Mouse (Mus musculus) limb, embryonic 14.5 days (tissue): ENCODE results near the gene Atmin. TPM values are rescaled to one million over a fixed set of nuclear protein-coding genes. Genes with fewer than 3 reads are reported as not detected.

Experiments used
- ATAC-seq: fragments of 200-750 bp; cut with Nextera tagmentation; 2 replicates; pipeline ENCODE4 v1.8.0; 2017; ENCODE audit warnings: low read depth, moderate number of reproducible peaks, moderate TSS enrichment; ENCODE audit not compliant: low FRiP score
- DNase-seq: peaks from one replicate; pipeline ENCODE4 v3.0.0-alpha.2; 2015; ENCODE audit warnings: low spot score
- H3K27ac ChIP-seq: fragments of 300-500 bp; sonication (generic); replicated peaks from 2 replicates; pipeline ENCODE4 v1.5.1; 2014; ENCODE audit warnings: low read depth, mild to moderate bottlenecking, low read length, moderate library complexity, mixed read lengths
- H3K27me3 ChIP-seq: fragments of 300-500 bp; sonication (generic); 2 replicates; pipeline ENCODE4 v1.6.1; 2014; ENCODE audit warnings: low read length, mixed read lengths; ENCODE audit not compliant: control insufficient read depth, insufficient read depth
- H3K36me3 ChIP-seq: fragments of 300-500 bp; sonication (generic); 2 replicates; pipeline ENCODE4 v1.6.1; 2014; ENCODE audit warnings: mild to moderate bottlenecking, low read length, moderate library complexity, mixed read lengths; ENCODE audit not compliant: control insufficient read depth, insufficient read depth
- H3K4me1 ChIP-seq: fragments of 300-500 bp; sonication (generic); 2 replicates; pipeline ENCODE4 v1.6.1; 2014; ENCODE audit warnings: antibody characterized with exemption, low read length, mixed read lengths; ENCODE audit not compliant: control insufficient read depth, insufficient read depth
- H3K4me2 ChIP-seq: fragments of 300-500 bp; sonication (generic); replicated peaks from 2 replicates; pipeline ENCODE4 v1.6.1; 2014; ENCODE audit warnings: low read depth, mild to moderate bottlenecking, low read length, moderate library complexity; ENCODE audit not compliant: severe bottlenecking
- H3K4me3 ChIP-seq: fragments of 300-500 bp; sonication (generic); replicated peaks from 2 replicates; pipeline ENCODE4 v1.5.1; 2014; ENCODE audit warnings: low read length
- H3K9ac ChIP-seq: fragments of 300-500 bp; sonication (generic); 2 replicates; pipeline ENCODE4 v1.6.1; 2014; ENCODE audit warnings: mild to moderate bottlenecking, low read depth, low read length, moderate library complexity; ENCODE audit not compliant: severe bottlenecking
- H3K9me3 ChIP-seq: fragments of 300-500 bp; sonication (generic); 2 replicates; pipeline ENCODE4 v1.6.1; 2016; ENCODE audit warnings: low read length; ENCODE audit not compliant: control insufficient read depth
- POLR2A ChIP-seq: fragments of 200-500 bp; IDR thresholded peaks from 2 replicates; pipeline ENCODE4 v1.8.0; 2012; ENCODE audit warnings: inconsistent platforms, mild to moderate bottlenecking, moderate library complexity, borderline replicate concordance; ENCODE audit not compliant: insufficient read depth, insufficient read length; ENCODE audit errors: extremely low read depth
- WGBS: fragments of 180-500 bp; shearing (Covaris S2); extraction: QIAGEN DNeasy Blood & Tissue Kit; methylation state at CpG from one replicate; pipeline ENCODE4 v1.1.7; 2014; 5-methylcytosine and 5-hydroxymethylcytosine counted together
- polyA plus RNA-seq, 2 experiments: library from polyadenylated mRNA; depleted of rRNA in 1 of 2; stranded (reverse) in 1 of 2; unstranded in 1 of 2; fragments of >200 nt; fragmentation: Nextera tagmentation in 1 of 2; extraction: Ambion mirVana in 1 of 2; gene quantifications; 2 replicates each; pipeline versions ENCODE4 v1.2.1 to v1.2.3; 2012 to 2014

Atmin gene
- polyA plus RNA-seq, 2 experiments: 10.6 to 11.4 TPM

DNA sequence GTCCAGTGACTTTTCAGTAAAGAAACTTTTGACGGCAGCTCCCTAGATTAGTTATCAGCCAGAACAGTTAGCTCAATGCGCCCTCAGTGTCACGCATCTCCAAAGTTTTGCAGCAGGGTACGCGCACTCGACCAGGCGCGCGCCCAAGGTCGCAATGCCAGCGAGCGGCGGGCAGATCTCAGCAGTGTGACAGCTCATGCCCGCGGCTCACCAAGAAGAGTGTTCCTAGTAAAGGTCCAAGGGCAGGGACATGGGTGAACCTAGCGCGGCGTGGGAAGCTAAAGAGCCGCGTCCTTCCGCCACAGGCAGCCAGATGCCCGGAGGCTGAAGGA is 22.2 kb upstream of the Atmin start:
- ATAC-seq: peak; percentile 32
- Histone ChIP-seq H3K36me3 (peaks cover 15% of the 10 kb centered on the region; the same call in 1 of the 2 replicates), H3K4me1 (peaks cover 4% of the 10 kb centered on the region), H3K4me2 (peak overlapping the region; percentile 73), H3K27me3 (no peaks in the 10 kb centered on the region), H3K4me3 (peak overlapping the region; percentile 74), H3K9me3 (no peaks in the 10 kb centered on the region), H3K27ac (peak overlapping the region; percentile 64), H3K9ac (peak overlapping the region; percentile 77)
- DNase-seq: no peak
- 0% methylated on average over 22 of the region's 22 CpGs for WGBS
- TF ChIP-seq POLR2A: no peak

DNA sequence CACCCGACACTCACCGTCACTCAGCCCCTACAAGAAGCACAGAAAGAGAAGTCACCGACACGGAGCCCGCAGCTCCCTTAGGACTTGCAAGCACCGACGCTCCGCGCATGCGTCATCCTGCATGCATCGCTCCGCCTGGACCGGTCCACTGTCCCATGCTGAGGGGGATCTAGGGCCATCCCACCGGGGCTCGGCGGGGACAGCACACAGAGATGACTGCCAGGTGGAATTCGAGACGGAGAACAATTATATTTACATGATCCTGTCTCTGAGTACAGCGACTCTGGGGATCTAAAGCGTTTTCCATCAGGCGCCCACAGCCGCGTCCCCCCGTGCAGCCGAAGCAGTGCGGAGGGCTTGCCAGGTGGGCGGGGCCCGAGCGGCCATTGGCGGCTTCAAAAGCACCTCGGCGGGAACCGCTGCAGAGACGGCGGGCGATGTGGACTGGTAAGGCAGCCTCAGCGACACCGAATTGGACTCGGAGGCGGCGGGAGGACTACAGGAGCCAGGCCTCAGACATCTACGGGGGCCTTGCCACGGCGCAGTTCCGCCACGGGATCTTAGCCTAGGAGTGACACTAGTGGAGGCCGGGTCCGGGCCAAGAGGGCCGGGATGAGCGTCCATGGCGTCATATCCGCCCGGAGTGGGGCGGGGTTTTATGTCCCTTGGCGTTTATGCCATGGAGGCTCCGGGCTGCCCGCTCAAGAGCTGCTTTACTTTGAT is 21.7 kb upstream of the Atmin start, which contains the start of the genes Cmc2 and Cenpn:
Gene Cmc2 (minus strand): TSS at position 119 of the 723 bp plus-strand sequence.
Gene Cenpn (plus strand): TSS at position 394 of the 723 bp plus-strand sequence.
- no peaks in the 10 kb centered on the region for H3K9me3 ChIP-seq
- WGBS: under 1% methylated on average over 54 of the region's 57 CpGs

DNA sequence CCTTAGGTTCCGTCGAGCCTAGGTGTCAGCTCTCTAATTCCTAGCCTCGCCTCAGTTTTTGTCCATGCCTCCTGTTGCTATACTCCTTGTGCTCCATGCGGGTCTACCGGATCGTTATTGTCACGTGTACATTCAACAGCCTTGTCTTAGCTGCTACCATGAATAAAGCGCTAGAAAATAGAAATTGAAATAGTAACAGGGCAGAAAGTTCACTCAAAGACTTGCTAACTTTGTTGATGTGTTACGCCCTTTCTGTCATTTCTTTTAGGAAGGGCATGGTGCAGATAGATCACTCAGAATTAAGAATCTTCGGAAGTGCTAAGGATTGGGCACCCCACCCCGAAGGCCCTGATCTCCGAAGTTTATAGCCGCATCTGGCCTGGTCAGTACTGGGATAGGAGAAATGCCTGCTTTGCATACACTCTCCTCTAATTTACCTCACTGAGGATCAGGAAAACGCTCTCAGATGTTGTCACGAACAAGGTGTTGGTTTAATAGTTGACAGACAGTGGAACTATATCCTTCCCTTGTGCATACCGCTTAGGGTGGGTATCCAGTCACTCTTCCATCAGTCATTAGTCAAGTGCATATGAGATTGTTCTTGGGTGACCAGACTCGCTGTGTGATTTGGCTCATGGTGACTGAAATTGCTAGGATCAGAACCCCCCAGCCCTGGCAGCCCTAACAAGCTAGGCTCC is 21.0 kb upstream of the Atmin start:
- H3K4me3 ChIP-seq: peak overlapping the region; percentile 74
- 0 out of 2 replicates have a peak overlapping the region, but pooled peaks have one; percentile 64 for H3K27ac ChIP-seq
- H3K36me3 ChIP-seq: peaks cover 12% of the 10 kb centered on the region; the same call in 1 of the 2 replicates
- H3K4me2 ChIP-seq: peak overlapping the region; percentile 73
- WGBS: 21% methylated on average over 17 of the region's 17 CpGs
- TF ChIP-seq POLR2A: no peak
- H3K27me3 ChIP-seq: no peaks in the 10 kb centered on the region
- peak overlapping the region; percentile 77 for H3K9ac ChIP-seq
- H3K9me3 ChIP-seq: no peaks in the 10 kb centered on the region
- peaks cover 4% of the 10 kb centered on the region for H3K4me1 ChIP-seq
- ATAC-seq (no peak), DNase-seq (no peak)

More for the DNA sequence above, 21.7 kb upstream of the Atmin start, which contains the start of the genes Cmc2 and Cenpn:
- DNase-seq (peak; percentile 96), ATAC-seq (peak; percentile 95)
- Histone ChIP-seq H3K4me2 (peak within 1 kb of the TSS; percentile 73), H3K4me1 (peaks cover 4% of the 10 kb centered on the region), H3K36me3 (peaks cover 18% of the 10 kb centered on the region; the same call in 1 of the 2 replicates), H3K4me3 (peak within 1 kb of the TSS; percentile 74), H3K27ac (peak within 1 kb of the TSS; percentile 64), H3K27me3 (no peaks in the 10 kb centered on the region), H3K9ac (peak within 1 kb of the TSS; percentile 77)
- TF ChIP-seq POLR2A: peak; percentile 68; the same call in 1 of the 2 replicates

DNA sequence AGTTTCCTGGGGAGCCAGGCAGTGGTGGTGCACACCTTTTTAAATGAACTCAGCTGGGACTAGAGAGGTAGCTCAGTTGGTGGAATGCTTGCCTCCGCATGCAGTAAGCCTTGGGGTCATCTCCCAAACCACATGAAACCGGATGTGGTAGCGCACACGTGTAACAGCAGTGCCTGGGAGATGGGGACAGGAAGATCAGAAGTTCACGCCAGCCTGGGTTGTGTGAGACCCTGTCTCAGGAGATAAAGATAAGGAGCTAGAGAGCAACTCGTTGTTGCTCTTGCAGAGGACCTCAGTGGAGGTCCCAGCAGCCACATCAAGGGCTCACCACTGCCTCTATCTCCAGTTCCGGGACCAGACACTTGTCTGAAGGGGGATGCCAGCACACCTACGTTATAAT is 19.7 kb upstream of the Atmin start:
- DNase-seq: no peak
- WGBS: 91% methylated on average over 8 of the region's 8 CpGs

DNA sequence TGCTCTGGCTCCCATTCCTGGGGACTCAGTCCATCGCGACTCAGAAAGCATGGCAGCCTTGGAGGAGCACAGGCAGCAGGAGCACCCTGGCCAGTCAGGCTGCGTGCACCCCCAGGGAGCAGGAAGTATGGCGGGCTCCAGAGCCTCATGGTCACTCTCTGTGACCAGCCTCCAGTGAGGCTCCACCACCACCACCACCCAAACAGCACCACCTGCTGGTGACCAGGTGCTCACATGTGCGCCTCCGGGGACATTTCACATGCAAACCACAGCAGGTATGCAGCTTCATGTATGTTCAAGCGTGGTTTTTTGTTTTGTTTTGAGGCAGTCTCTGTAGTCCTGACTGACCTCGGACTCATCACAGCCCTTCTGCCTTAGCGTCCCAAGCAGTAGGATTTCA is 15.3 kb upstream of the Atmin start:
- no peak for ATAC-seq
- H3K36me3 ChIP-seq: peaks cover 38% of the 10 kb centered on the region

More for the DNA sequence above, 19.7 kb upstream of the Atmin start:
- H3K27me3 ChIP-seq: no peaks in the 10 kb centered on the region
- H3K9me3 ChIP-seq: no peaks in the 10 kb centered on the region
- no peak for TF ChIP-seq POLR2A
- H3K36me3 ChIP-seq: peaks cover 17% of the 10 kb centered on the region
- peaks cover 4% of the 10 kb centered on the region for H3K4me1 ChIP-seq
- ATAC-seq: no peak
- no peak overlapping the region for H3K27ac ChIP-seq
- no peak overlapping the region for H3K9ac ChIP-seq
- no peak overlapping the region for H3K4me3 ChIP-seq
- H3K4me2 ChIP-seq: no peak overlapping the region

More for the DNA sequence above, 15.3 kb upstream of the Atmin start:
- WGBS: 82% methylated on average over 9 of the region's 9 CpGs
- Histone ChIP-seq H3K9ac (no peak overlapping the region), H3K4me2 (no peak overlapping the region), H3K9me3 (no peaks in the 10 kb centered on the region), H3K27ac (no peak overlapping the region), H3K4me3 (no peak overlapping the region), H3K4me1 (no peaks in the 10 kb centered on the region), H3K27me3 (no peaks in the 10 kb centered on the region)
- DNase-seq: no peak
- TF ChIP-seq POLR2A: no peak
